Mouse (Mus musculus) intestine, embryonic 16.5 days (tissue): ENCODE data around the gene Glmp. TPM values are rescaled to one million over a fixed set of nuclear protein-coding genes. Genes with fewer than 3 reads are reported as not detected.
"Not testable (repeated sequence)": the region's sequence is repeated elsewhere in the genome, so short reads cannot be mapped to it uniquely, and the experiment has no call there.

Source experiments
- ATAC-seq: fragments of 200-750 bp; cut with Nextera tagmentation; 2 replicates; pipeline ENCODE4 v1.8.0; 2017; ENCODE audit warnings: moderate TSS enrichment, moderate library complexity
- H3K27ac ChIP-seq: fragments of 300-500 bp; sonication (generic); 2 replicates; pipeline ENCODE4 v1.5.1; 2014; ENCODE audit warnings: mild to moderate bottlenecking, low read length
- H3K27me3 ChIP-seq: fragments of 300-500 bp; sonication (generic); replicated peaks from 2 replicates; pipeline ENCODE4 v1.6.1; 2014; ENCODE audit warnings: low read length, control low read depth, mixed read lengths; ENCODE audit not compliant: control insufficient read depth, insufficient read depth
- H3K36me3 ChIP-seq: fragments of 300-500 bp; sonication (generic); 2 replicates; pipeline ENCODE4 v1.6.1; 2014; ENCODE audit warnings: low read length, control low read depth; ENCODE audit not compliant: control insufficient read depth, insufficient read depth
- H3K4me1 ChIP-seq: fragments of 300-500 bp; sonication (generic); 2 replicates; pipeline ENCODE4 v1.6.1; 2014; ENCODE audit warnings: low read length, control low read depth, mixed read lengths; ENCODE audit not compliant: control insufficient read depth, insufficient read depth
- H3K4me2 ChIP-seq: fragments of 300-500 bp; sonication (generic); 2 replicates; pipeline ENCODE4 v1.6.1; 2014; ENCODE audit warnings: low read depth, low read length, control low read depth
- H3K4me3 ChIP-seq: fragments of 300-500 bp; sonication (generic); 2 replicates; pipeline ENCODE4 v1.5.1; 2014; ENCODE audit warnings: mild to moderate bottlenecking, low read length
- H3K9ac ChIP-seq: fragments of 300-500 bp; sonication (generic); 2 replicates; pipeline ENCODE4 v1.6.1; 2014; ENCODE audit warnings: low read depth, low read length
- H3K9me3 ChIP-seq: fragments of 300-500 bp; sonication (generic); 2 replicates; pipeline ENCODE4 v1.6.1; 2016; ENCODE audit warnings: low read length, control low read depth; ENCODE audit not compliant: control insufficient read depth
- WGBS: fragments of 180-500 bp; shearing (Covaris S2); extraction: QIAGEN DNeasy Blood & Tissue Kit; methylation state at CpG from one replicate; pipeline ENCODE4 v1.1.7; 2014; 5-methylcytosine and 5-hydroxymethylcytosine counted together
- polyA plus RNA-seq: library from polyadenylated mRNA; unstranded; fragments of >200 nt; fragmentation: Nextera tagmentation; extraction: Ambion mirVana; gene quantifications from 2 replicates; pipeline ENCODE4 v1.2.1, GENCODE M21; 2015

Gene Glmp
- polyA plus RNA-seq, 1 experiment from 2014 or later = 365 TPM

GRCm38 (mm10) chr3:88291970-88292369 is 32.9 kb upstream of the Glmp start:
- no peak overlapping the region for H3K4me3 ChIP-seq
- H3K4me1 ChIP-seq = 0 out of 2 replicates have a peak, but pooled peaks cover 2% of the 10 kb centered on the region
- no peaks in the 10 kb centered on the region for H3K9me3 ChIP-seq
- no peaks in the 10 kb centered on the region for H3K36me3 ChIP-seq
- no peak for ATAC-seq
- H3K27ac ChIP-seq = no peak overlapping the region
- no peak overlapping the region for H3K9ac ChIP-seq
- H3K27me3 ChIP-seq = no peaks in the 10 kb centered on the region
- 51% methylated on average over 4 of the region's 4 CpGs for WGBS
- H3K4me2 ChIP-seq = no peak overlapping the region

GRCm38 (mm10) chr3:88295272-88295671 is 29.6 kb upstream of the Glmp start:
- WGBS = 50% methylated on average over 1 of the region's 1 CpGs
- H3K9me3 ChIP-seq, ATAC-seq, H3K27ac ChIP-seq, H3K4me1 ChIP-seq, H3K4me3 ChIP-seq, H3K27me3 ChIP-seq, H3K36me3 ChIP-seq, H3K4me2 ChIP-seq: not testable (repeated sequence)
- H3K9ac ChIP-seq = peak overlapping the region; percentile 46

- ATAC-seq = peak; percentile 24
- no peaks in the 10 kb centered on the region for H3K9me3 ChIP-seq
- H3K27me3 ChIP-seq = no peaks in the 10 kb centered on the region
- peak overlapping the region; percentile 72 for H3K9ac ChIP-seq
- WGBS = under 1% methylated on average over 12 of the region's 12 CpGs
- H3K27ac ChIP-seq = peak overlapping the region; percentile 92
- H3K4me3 ChIP-seq = peak overlapping the region; percentile 92
- H3K4me1 ChIP-seq = peaks cover 10% of the 10 kb centered on the region
- peak overlapping the region; percentile 66 for H3K4me2 ChIP-seq
- H3K36me3 ChIP-seq = 0 out of 2 replicates have a peak, but pooled peaks cover 6% of the 10 kb centered on the region
These were observed 28.7 kb upstream of the Glmp start for GRCm38 (mm10) chr3:88296110-88296560.

GRCm38 (mm10) chr3:88296561-88297318 is 28.1 kb upstream of the Glmp start, which contains the start of the genes Tsacc and Cct3:
Tsacc (minus strand) TSS chr3:88296999.
Cct3 (plus strand) TSS chr3:88297116.
- Histone ChIP-seq H3K9me3 (no peaks in the 10 kb centered on the region), H3K27ac (peak within 1 kb of the TSS; percentile 94), H3K27me3 (no peaks in the 10 kb centered on the region), H3K36me3 (0 out of 2 replicates have a peak, but pooled peaks cover 6% of the 10 kb centered on the region), H3K4me2 (peak within 1 kb of the TSS; percentile 70), H3K4me1 (peaks cover 10% of the 10 kb centered on the region), H3K4me3 (peak within 1 kb of the TSS; percentile 92), H3K9ac (peak within 1 kb of the TSS; percentile 90)
- under 1% methylated on average over 44 of the region's 44 CpGs for WGBS
- ATAC-seq = peak; percentile 99

- H3K4me3 ChIP-seq = peak overlapping the region; percentile 92
- 0 out of 2 replicates have a peak, but pooled peaks have one; percentile 22 for ATAC-seq
- peak overlapping the region; percentile 90 for H3K9ac ChIP-seq
- H3K4me2 ChIP-seq = peak overlapping the region; percentile 70
- H3K27ac ChIP-seq = peak overlapping the region; percentile 94
- H3K4me1 ChIP-seq = peaks cover 10% of the 10 kb centered on the region
- 0 out of 2 replicates have a peak, but pooled peaks cover 11% of the 10 kb centered on the region for H3K36me3 ChIP-seq
- WGBS = under 1% methylated on average over 30 of the region's 30 CpGs
- H3K9me3 ChIP-seq = no peaks in the 10 kb centered on the region
- H3K27me3 ChIP-seq = no peaks in the 10 kb centered on the region
These were observed 27.4 kb upstream of the Glmp start for GRCm38 (mm10) chr3:88297321-88297851.

- WGBS = 76% methylated on average over 1 of the region's 1 CpGs
- Histone ChIP-seq H3K4me2 (no peak overlapping the region), H3K4me3 (no peak overlapping the region), H3K27me3 (no peaks in the 10 kb centered on the region), H3K4me1 (peaks cover 10% of the 10 kb centered on the region), H3K9me3 (no peaks in the 10 kb centered on the region), H3K27ac (no peak overlapping the region), H3K9ac (no peak overlapping the region), H3K36me3 (0 out of 2 replicates have a peak, but pooled peaks cover 13% of the 10 kb centered on the region)
- ATAC-seq = no peak
These were observed 25.7 kb upstream of the Glmp start for GRCm38 (mm10) chr3:88299172-88299571.

GRCm38 (mm10) chr3:88328956-88329355 is 4.1 kb downstream of the Glmp start:
- H3K36me3 ChIP-seq = 0 out of 2 replicates have a peak, but pooled peaks cover 5% of the 10 kb centered on the region
- H3K9ac ChIP-seq = no peak overlapping the region
- peaks cover 8% of the 10 kb centered on the region for H3K4me1 ChIP-seq
- no peak overlapping the region for H3K4me3 ChIP-seq
- no peak for ATAC-seq
- no peaks in the 10 kb centered on the region for H3K27me3 ChIP-seq
- no peaks in the 10 kb centered on the region for H3K9me3 ChIP-seq
- no peak overlapping the region for H3K27ac ChIP-seq
- 58% methylated on average over 5 of the region's 5 CpGs for WGBS
- no peak overlapping the region for H3K4me2 ChIP-seq

GRCm38 (mm10) chr3:88331282-88331681 is 6.5 kb downstream of the Glmp start:
- Histone ChIP-seq H3K9ac (no peak overlapping the region), H3K4me3 (no peak overlapping the region)
- WGBS = 46% methylated on average over 2 of the region's 2 CpGs

GRCm38 (mm10) chr3:88334029-88334658 is 9.3 kb downstream of the Glmp start:
- Histone ChIP-seq H3K27ac (peak overlapping the region; percentile 90), H3K9me3 (no peaks in the 10 kb centered on the region), H3K4me2 (peak overlapping the region; percentile 62), H3K9ac (peak overlapping the region; percentile 93), H3K4me1 (peaks cover 10% of the 10 kb centered on the region), H3K4me3 (peak overlapping the region; percentile 90), H3K27me3 (no peaks in the 10 kb centered on the region), H3K36me3 (0 out of 2 replicates have a peak, but pooled peaks cover 2% of the 10 kb centered on the region)
- WGBS = 38% methylated on average over 12 of the region's 12 CpGs
- peak; percentile 79 for ATAC-seq

More at GRCm38 (mm10) chr3:88331282-88331681, 6.5 kb downstream of the Glmp start:
- Histone ChIP-seq H3K4me1 (peaks cover 5% of the 10 kb centered on the region; the same call in 1 of the 2 replicates), H3K4me2 (no peak overlapping the region), H3K9me3 (no peaks in the 10 kb centered on the region), H3K36me3 (0 out of 2 replicates have a peak, but pooled peaks cover 5% of the 10 kb centered on the region), H3K27ac (no peak overlapping the region), H3K27me3 (no peaks in the 10 kb centered on the region)
- no peak for ATAC-seq
